Mouse (Mus musculus) ES-E14 (cell line): ENCODE results near the gene Asic1. TPM values are rescaled to one million over a fixed set of nuclear protein-coding genes. Genes with fewer than 3 reads are reported as not detected.

ENCODE experiments used
- DNase-seq: peaks from one replicate; pipeline ENCODE4 v3.0.0-alpha.2; 2013; ENCODE audit warnings: low read depth, low spot score
- H3K27ac ChIP-seq: 2 replicates; pipeline ENCODE4 v1.5.1; 2012; ENCODE audit warnings: low read depth, mild to moderate bottlenecking, low read length, moderate library complexity, mixed read lengths; ENCODE audit not compliant: poor library complexity, insufficient read depth, severe bottlenecking
- H3K36me3 ChIP-seq: 2 replicates; pipeline ENCODE4 v1.6.1; 2012; ENCODE audit warnings: mild to moderate bottlenecking, low read length, moderate library complexity, mixed read lengths; ENCODE audit not compliant: control insufficient read depth, poor library complexity, insufficient read depth, severe bottlenecking
- H3K4me1 ChIP-seq, 2 experiments: fragments of 150-350 bp in 1 of 2; sonication (generic) in 1 of 2; 2 replicates each; pipeline ENCODE4 v1.6.1; 2012; ENCODE audit warnings: low read length in 2 of 2, mild to moderate bottlenecking in 1 of 2, mixed read lengths in 1 of 2; ENCODE audit not compliant: control insufficient read depth in 2 of 2, insufficient read depth in 2 of 2, poor library complexity in 1 of 2
- H3K4me3 ChIP-seq, 2 experiments: fragments of 150-350 bp in 1 of 2; sonication (generic) in 1 of 2; 2 replicates each; pipeline ENCODE4 v1.5.1; 2012; ENCODE audit warnings: low read length in 2 of 2, low read depth in 1 of 2, mild to moderate bottlenecking in 1 of 2, mixed read lengths in 1 of 2; ENCODE audit not compliant: insufficient read depth in 1 of 2, poor library complexity in 1 of 2, severe bottlenecking in 1 of 2
- H3K9ac ChIP-seq: 2 replicates; pipeline ENCODE4 v1.6.1; 2012; ENCODE audit warnings: low read depth, mild to moderate bottlenecking, low read length, mixed read lengths; ENCODE audit not compliant: poor library complexity, insufficient read depth, severe bottlenecking
- H3K9me3 ChIP-seq: fragments of 150-350 bp; sonication (generic); 2 replicates; pipeline ENCODE4 v1.6.1; 2012; ENCODE audit warnings: low read depth, mild to moderate bottlenecking, low read length; ENCODE audit not compliant: control insufficient read depth, insufficient read depth
- CHD2 ChIP-seq: IDR thresholded peaks from 2 replicates; pipeline ENCODE4 v1.6.1; 2014; ENCODE audit warnings: mild to moderate bottlenecking, low read depth, low read length, inconsistent platforms
- HCFC1 ChIP-seq: IDR thresholded peaks from 2 replicates; pipeline ENCODE4 v1.6.1; 2012; ENCODE audit warnings: low read length, inconsistent platforms, borderline replicate concordance; ENCODE audit not compliant: insufficient read depth
- MAFK ChIP-seq: IDR thresholded peaks from 2 replicates; pipeline ENCODE4 v1.6.1; 2014; ENCODE audit warnings: mild to moderate bottlenecking, low read depth, low read length, inconsistent platforms; ENCODE audit not compliant: insufficient read depth
- ZC3H11A ChIP-seq: IDR thresholded peaks from 2 replicates; pipeline ENCODE4 v1.6.1; 2012; ENCODE audit warnings: low read depth, mild to moderate bottlenecking, inconsistent platforms, low read length, borderline replicate concordance
- ZNF384 ChIP-seq: IDR thresholded peaks from 2 replicates; pipeline ENCODE4 v1.6.1; 2012; ENCODE audit warnings: low read depth, low read length, inconsistent platforms
- in situ Hi-C, 2 experiments: fragments of 600-800 bp; cut with MboI; formaldehyde crosslinking; loops; one replicate each; pipeline ENCODE4 v1.15.1; 2025; ENCODE audit warnings: low sequenced_read_pairs in 2 of 2, inconsistent platforms in 1 of 2; ENCODE audit not compliant: unreplicated experiment in 2 of 2
- total RNA-seq: library from RNA; depleted of rRNA; stranded (reverse); fragments of 300-350 nt; gene quantifications from 2 replicates; pipeline ENCODE4 v1.2.3, GENCODE M21; 2012

Asic1 gene
- total RNA-seq, 1 experiment, result 6.6 TPM

DNA sequence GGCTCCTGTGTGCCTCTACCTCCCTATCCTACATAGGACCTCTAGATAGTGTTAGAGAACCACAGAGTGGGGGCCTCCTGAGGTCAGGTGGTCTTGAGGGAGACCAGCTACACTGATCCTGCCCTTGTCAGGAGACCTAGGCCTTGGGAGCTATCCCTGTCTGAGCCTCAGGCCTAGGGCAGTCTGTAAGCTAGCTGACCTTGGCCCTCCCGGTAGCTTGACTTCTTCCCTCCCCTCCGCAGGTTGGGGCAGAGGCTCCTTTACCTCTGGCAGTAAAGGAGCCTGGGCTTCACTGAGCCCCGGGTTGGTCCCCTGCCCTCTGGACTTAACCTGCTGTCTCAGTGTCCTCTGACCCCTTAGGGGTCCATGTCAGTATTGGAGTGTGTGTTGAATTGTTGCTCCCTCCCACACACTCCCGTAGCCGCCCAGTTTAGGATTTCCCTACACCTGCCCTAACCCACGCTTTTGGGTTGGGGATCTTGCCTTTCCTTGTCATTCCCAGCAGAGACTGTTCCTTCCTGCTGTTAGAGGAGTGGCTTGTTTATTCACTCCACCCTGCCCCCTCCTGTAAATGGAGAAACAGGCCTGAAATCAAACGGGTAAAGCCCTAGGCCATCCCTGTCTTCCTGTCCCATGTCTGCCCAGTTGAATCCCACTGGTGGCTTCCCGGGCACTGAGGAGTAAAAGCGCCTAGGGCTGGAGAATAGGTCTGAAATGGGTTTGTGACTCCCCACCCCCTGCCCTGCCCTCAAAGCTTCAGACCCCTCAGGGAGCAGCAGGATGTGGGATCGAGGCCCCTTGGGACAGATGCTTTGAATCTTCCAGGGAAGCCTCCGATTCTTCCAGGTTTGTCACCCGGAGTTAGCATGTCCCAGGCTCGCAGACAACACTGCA is 42.7 kb downstream of the Asic1 start:
- peak overlapping the region; percentile 56; the same call in 1 of the 2 replicates for H3K27ac ChIP-seq
- H3K9ac ChIP-seq, result peak overlapping the region; percentile 6; the same call in 1 of the 2 replicates
- TF ChIP-seq HCFC1 (no peak), CHD2 (no peak), ZNF384 (no peak), MAFK (no peak), ZC3H11A (no peak)
- H3K4me3 ChIP-seq, result no peak overlapping the region
- H3K4me1 ChIP-seq, result peaks cover 0 to 24% of the 10 kb centered on the region in 2 experiments; a peak in 3 of 4 replicates
- in situ Hi-C loops, result loop anchor here in 1 of 2 experiments (10.0 kb wide), 1 partner anchor 192 kb away; no protein-coding TSS in a partner anchor
- no peaks in the 10 kb centered on the region for H3K9me3 ChIP-seq
- peaks cover 43% of the 10 kb centered on the region for H3K36me3 ChIP-seq
- no peak for DNase-seq

DNA sequence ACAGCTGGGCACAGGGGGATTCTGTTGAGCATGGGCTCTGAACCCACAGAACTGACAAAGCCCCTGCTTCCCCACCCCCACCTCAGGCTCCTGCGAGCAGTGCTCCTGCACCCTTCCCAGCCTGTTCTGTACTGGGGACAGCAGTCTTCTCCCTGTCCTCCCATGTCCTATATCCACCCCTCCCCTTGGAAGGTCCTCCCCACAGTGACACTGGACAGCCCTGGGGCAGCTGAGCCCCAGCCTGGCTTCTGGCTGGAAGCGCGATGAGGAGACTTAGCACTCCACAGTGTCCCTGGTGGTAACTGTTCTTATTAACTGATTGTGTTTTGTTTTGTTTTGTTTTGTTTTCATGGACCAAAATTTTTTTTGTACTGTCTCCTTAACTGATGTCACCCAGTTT is 43.4 kb downstream of the Asic1 start:
- Histone ChIP-seq H3K9ac (peak overlapping the region; percentile 6; the same call in 1 of the 2 replicates), H3K4me1 (peaks cover 0 to 27% of the 10 kb centered on the region in 2 experiments; a peak in 3 of 4 replicates), H3K9me3 (no peaks in the 10 kb centered on the region), H3K27ac (peak overlapping the region; percentile 10; the same call in 1 of the 2 replicates), H3K36me3 (peaks cover 42% of the 10 kb centered on the region), H3K4me3 (no peak overlapping the region)
- DNase-seq, result no peak
- TF ChIP-seq ZC3H11A, result no peak
- TF ChIP-seq ZNF384, result no peak
- TF ChIP-seq MAFK, result no peak
- no peak for TF ChIP-seq CHD2
- no peak for TF ChIP-seq HCFC1
- in situ Hi-C loops, result loop anchor here in 1 of 2 experiments (10.0 kb wide), 1 partner anchor 191 kb away; no protein-coding TSS in a partner anchor

DNA sequence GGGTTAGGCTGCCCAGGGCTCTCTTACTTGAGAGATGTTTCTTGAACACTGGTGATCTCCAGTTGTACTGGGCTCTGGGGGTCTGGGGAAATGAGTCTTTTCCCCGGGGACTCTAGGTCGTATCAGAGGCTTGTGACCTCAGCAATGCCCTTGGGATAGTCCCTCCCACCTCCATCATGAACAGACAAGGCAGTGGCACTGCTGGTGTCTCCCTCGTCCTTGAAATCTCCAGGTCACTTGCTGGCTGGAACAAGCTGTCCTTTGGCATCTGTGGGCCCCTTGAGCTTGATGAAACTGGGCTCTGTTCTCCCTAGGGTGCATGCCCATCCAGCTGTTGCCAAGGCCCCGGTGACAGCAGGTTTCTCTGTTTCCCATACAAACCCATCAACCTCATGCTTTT is 44.0 kb downstream of the Asic1 start:
- peaks cover 37% of the 10 kb centered on the region for H3K36me3 ChIP-seq
- no peak overlapping the region for H3K27ac ChIP-seq
- H3K9me3 ChIP-seq, result no peaks in the 10 kb centered on the region
- in situ Hi-C loops, result loop anchor here in 1 of 2 experiments (10.0 kb wide), 1 partner anchor 191 kb away; no protein-coding TSS in a partner anchor
- H3K4me1 ChIP-seq, result peaks cover 0 to 27% of the 10 kb centered on the region in 2 experiments; a peak in 3 of 4 replicates
- no peak overlapping the region for H3K9ac ChIP-seq
- TF ChIP-seq ZNF384, result no peak
- no peak for TF ChIP-seq CHD2
- no peak for TF ChIP-seq HCFC1
- no peak for TF ChIP-seq MAFK
- no peak for TF ChIP-seq ZC3H11A
- no peak for DNase-seq
- no peak overlapping the region for H3K4me3 ChIP-seq

DNA sequence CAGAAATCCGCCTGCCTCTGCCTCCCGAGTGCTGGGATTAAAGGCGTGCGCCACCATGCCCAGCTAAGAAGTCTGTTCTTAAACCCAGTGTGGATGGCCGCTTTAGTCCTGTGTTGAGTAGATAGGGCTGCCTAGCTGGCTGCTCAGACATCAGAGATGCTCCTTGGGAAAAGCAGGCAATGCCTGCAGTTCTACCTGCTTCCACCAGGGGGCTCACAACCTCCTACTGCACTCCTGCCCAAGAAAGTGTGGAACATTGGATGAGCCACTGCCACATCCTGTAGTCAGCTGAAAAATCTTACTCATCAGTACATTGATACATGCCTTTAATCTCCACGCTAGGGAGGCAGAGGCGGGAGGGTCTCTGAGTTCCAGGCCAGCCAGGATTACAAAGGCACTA is 44.7 kb downstream of the Asic1 start:
- TF ChIP-seq ZC3H11A (peak; percentile 20; the same call in 1 of the 2 replicates), CHD2 (no peak)
- in situ Hi-C loops, result loop anchor here in 1 of 2 experiments (10.0 kb wide), 1 partner anchor 190 kb away; no protein-coding TSS in a partner anchor
- H3K36me3 ChIP-seq, result peaks cover 33% of the 10 kb centered on the region

More for the DNA sequence above, 44.7 kb downstream of the Asic1 start:
- Histone ChIP-seq H3K9ac (no peak overlapping the region), H3K4me3 (no peak overlapping the region), H3K9me3 (no peaks in the 10 kb centered on the region), H3K4me1 (peaks cover 0 to 28% of the 10 kb centered on the region in 2 experiments; a peak in 3 of 4 replicates), H3K27ac (no peak overlapping the region)
- no peak for DNase-seq
